Mouse (Mus musculus) G1E-ER4 (cell line): ENCODE results near the gene Eme2. TPM values are rescaled to one million over a fixed set of nuclear protein-coding genes. Genes with fewer than 3 reads are reported as not detected.

Experiments used
- GATA1 ChIP-seq: IDR thresholded peaks from one replicate; pipeline ENCODE4 v1.8.0; 2012; ENCODE audit warnings: low read length, inconsistent platforms
- polyA plus RNA-seq: library from polyadenylated mRNA; stranded (reverse); fragments of >175 nt; gene quantifications from 2 replicates; pipeline ENCODE4 v1.2.3, GENCODE M21; 2012

Eme2 gene
- polyA plus RNA-seq, 1 experiment: 42.9 TPM

DNA sequence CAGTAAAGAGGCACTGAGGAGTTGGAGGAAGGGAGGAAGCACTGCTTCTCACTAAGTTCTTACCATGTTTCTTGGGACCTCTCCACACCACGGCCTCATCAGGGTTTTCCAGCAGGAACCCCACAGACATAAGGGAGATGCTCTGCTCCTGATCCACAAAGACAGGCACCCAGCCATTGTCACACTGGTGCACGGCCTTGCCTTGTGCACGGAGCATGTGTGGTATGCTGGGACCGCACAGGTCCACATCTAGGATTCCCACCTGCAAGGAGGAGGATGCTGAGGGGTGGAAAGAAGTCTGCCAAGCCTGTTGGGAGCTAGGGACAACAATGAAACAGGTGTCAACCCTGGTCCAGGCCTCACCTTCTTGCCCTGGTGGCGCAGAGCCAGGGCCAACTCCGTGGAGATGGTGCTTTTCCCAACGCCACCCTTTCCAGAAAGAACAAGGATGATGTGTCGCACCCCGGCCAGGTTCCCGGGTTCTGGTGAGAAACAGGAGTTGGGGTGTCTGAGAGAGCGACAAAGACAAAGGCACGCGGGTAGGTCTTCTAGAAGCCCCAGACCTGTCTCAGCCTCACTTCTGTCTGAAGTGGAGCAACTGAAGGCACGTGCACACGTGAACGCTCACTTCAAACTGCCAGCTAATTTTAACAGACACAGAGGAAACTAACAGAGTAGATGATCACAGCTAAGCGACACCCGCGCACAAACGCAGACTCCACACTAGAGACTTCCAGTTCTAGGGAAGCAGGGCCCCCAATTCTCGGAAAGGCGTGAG lies 9.3 kb downstream of the Eme2 start:
- no peak for TF ChIP-seq GATA1

DNA sequence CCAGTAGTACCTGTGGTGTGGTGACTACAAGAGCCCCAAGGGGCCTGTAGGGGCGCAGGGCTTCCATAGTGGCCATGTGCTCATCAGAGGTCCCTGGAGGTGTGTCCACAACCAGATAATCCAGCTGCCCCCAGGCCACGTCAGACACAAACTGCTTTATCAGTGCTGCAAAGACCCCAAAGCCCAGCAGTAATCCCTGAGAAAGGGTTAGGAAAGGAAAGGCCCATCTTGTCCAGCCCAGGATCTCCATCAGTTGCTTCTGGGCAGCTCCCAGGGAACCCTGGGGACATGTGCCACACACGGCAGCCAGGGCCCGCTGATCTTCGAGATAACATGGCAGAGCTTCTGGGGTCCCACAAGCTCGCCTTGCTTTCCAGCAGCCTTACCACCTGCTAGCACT lies 10.5 kb downstream of the Eme2 start:
- TF ChIP-seq GATA1: no peak

DNA sequence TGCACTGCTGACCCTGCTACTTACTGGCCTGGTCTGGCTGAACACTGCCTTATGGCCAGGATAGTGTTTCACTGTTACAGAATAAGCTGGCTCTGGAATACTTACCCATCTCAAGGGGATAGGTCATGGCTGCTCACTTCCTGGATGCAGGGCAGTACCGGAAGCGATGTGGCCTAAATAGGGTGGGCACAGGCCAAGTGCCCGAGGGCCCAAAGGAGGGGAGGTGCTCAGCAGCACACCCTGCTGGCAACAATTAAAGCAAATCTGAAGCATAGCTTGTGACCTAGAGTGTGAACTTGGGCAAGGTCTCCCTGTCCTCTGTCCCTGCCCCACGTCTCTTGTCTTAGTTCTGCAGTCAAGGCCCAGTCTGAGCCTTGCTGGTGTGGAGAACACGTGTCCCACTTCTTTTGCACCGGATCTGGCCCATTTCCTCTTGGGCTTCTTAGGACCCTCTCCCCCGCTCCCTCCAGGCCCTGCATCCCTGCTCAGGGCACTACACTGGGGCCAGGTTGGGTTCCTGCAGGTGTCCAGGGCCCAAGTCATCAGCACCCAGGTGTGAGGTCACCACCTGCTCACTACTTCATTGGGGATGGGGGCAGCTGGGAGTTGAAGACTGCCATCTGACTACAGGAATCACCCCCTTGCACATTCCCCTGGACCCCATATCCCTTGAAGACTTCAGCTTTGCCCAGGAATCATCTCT lies 13.0 kb downstream of the Eme2 start:
- no peak for TF ChIP-seq GATA1

DNA sequence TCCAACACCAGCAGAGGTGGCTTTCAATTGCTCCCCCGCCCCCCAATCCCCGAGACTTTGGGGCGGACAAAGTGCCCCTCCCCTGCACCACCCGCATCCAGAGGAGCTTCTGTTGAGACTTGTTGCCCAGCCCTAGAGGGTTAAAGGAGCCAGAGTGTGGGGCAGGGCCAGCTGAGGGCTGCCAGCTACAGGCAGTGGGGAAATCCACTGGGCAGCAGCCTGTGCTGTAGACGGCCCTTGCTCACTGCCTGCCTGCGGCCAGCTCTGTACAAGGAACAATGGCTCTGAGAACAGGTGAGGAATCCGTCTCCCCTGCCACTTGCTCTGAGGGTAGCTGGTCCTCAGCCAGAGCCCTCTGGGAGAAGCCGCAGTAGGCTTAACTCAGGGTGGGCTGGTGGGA lies 16.4 kb downstream of the Eme2 start:
- TF ChIP-seq GATA1: no peak

DNA sequence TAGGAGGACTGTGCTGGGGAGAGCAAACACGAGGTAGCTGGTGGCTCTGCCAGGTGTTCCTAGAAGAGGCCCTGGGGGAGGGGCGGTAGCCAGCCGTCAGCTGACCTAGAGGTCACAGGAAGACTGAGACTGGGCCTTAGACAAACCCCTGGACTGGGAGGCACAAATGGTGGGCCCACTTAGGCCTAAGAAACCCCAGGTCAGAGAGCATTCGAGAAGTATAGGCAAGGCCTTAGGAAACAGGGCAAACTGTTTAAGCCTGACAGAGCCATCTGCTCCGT lies 16.8 kb downstream of the Eme2 start:
- no peak for TF ChIP-seq GATA1

DNA sequence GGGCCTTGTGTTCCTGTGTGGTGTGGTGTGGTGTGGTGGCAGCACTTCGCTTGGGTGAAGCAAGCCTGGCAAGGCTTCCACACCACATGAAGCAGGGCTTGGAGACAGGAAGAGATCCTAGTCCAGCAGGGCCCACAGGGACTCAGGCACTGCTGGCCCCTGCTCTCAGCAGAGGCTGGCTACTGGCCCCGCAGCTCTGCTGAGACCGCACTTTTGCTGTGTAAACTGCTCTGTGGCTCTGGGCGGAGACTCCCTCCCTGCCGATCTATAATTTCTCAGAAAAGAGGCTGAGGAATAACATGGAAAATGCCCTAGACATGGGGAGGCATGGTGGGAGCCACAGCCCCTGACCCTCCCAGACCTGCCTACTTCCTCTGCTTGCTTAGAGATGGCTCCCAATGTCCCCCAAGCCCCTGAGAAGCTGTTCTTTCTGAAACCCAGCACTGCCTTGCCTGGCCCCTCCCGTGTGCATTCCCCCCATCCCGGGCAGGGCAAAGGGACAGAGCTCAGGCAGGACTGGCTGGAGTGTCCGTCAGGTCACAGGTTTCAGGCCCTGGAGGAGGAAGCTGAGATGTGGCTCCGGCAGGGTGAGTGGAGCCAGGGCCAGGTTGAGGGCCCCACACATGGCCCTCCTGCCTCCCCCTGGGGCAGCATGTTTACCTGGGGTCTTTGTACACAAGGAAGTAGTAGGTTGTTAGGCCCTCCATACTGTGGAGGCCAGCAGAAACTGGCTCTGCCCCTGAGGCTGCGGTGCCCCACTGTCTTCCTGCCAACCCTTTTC lies 17.4 kb downstream of the Eme2 start:
- no peak for TF ChIP-seq GATA1

DNA sequence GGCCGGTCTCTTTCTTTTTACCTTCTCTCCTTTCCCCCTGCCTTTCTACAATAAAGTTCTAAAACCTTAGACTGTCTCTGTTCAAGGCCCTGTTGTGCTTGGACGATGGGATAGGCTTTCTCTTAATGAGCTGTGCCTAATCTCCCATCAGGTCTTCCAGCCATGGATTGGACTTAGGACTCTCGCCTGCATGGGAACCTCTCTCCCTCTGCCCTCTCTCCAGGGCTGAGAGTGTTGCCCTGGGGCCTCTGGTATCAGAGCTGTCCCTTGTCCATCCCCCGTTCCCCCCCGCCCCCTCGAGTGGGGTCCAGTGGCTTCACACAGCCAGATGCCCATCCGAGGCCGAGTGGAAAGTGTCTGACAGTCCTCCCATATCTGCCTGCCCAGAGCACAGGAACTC lies 19.9 kb downstream of the Eme2 start:
- TF ChIP-seq GATA1: no peak

DNA sequence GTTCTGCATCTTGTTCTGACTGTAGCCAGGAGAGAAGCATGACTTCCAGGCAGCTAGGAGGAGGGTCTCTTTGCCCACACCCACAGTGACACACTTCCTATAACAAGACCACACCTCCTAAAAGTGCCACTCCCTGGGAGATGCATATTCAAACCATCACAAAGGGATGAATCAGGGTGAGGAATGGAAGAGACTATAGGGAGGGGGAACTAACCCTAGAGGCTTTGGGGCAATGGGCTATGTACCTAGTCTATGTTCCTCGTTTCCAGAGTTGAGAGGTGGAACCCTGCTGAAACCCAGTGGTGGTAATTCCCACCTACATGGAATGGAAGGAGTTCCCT lies 20.5 kb downstream of the Eme2 start:
- TF ChIP-seq GATA1: no peak

DNA sequence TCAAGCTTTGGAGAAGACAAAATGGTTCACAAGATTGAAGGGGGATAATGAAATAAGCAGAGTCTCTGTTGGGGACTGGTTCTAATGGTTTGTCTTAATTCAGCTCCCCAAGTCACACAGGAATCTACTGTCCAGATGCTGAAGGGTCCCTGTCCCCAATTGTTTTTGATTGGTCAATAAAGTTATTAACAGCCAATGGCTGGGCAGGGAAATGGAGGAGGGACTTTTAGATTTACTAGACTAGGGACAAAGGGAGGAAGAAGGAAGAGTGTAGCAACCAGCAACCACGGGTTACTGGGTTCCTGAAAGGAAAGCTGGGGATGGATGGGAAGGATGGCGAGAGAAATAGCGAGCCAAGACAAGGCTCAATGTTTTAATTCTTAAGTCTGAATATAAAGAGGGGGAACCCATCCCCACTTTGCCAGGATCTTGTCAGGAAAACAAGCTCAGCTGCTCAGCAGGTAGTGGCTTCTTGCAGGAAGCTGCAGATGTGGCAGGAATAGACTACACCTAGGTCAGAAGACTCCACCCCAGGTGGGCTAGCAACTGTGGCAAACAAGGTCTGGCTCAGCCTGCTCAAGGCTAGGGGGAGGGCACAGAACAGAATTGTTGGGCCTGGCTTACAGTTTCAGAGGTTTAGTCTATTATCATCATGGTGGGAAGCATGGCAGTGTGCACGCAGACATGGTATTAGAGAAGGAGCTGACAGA lies 21.0 kb downstream of the Eme2 start:
- TF ChIP-seq GATA1: no peak

DNA sequence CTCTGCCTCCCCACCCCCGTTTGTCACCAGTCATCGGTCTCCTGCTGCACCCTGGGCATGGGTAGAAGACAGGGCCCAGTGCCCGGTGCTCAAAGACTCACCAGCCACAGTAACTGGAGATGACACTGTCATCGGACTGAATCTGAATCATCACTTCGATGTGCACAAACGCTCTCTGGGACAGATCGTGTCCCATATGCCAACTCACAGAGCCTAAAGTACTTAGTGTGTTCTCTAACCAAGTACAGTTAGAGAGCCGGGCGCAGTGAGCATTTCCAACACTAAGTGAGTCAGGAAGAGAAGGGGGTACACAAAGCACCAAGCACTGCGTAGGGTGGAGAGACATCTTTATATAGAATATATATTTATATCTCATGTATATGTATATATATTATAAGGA lies 27.0 kb downstream of the Eme2 start:
- no peak for TF ChIP-seq GATA1

DNA sequence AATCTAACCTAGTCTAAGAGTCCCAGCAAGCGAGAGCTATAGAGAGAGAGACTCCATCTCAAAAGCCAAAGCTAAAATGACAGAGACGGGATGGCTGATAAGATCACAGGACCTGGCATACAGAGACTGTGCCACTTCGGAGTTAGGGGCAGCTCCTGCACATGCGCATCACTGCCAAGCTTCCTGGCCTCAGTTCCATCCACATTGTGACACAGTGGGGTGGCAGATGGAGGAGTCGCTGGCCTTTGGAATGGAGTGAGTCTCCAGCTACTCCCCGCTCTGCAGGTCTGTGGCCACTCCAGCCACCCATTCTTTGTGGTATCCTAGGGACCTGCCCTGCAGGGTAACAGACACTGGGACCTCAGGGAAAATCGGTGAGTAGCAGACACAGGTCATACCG lies 29.1 kb downstream of the Eme2 start, which contains the start of gene Igfals:
Gene Igfals, plus strand, starts transcription at position 222 of the 400 bp plus-strand sequence.
- no peak for TF ChIP-seq GATA1

DNA sequence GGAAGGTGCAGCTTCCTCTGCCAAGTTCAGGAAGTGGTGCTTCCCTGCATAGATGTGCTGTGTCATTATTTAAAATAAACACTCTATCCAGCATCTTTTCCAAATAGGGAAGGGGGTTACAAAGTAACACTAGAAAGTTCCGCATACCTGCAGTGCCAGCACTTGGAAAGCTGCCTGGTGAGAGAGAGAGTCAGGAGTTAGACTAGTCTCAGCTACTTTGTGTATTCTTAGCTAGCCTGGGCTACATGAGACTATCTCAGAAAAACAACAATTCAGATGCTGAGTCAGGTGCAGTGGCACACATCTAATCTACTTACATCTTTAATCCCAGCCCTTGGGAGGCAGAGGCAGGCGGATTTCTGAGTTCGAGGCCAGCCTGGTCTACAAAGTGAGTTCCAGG lies 33.1 kb downstream of the Eme2 start:
- no peak for TF ChIP-seq GATA1

DNA sequence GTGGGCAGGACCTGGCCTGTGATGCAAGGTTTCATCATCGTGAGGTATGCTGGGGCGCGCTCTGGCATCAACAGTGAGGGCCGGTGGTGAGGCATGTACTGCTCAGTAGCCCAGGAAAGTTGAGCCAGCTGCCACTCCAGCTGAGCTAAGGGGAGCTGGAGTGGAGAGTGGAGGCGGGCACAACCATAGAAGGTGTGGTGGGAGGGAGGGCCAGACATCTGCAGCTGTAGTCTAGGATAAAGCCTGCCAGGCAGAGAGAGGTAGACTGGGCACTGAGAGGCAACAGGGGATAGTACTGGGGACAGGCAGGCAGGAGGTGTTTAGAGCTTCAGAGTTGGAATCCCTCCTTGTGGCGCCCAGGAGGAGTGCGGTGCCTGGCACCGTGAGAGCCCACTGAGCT lies 34.8 kb downstream of the Eme2 start:
- TF ChIP-seq GATA1: no peak

DNA sequence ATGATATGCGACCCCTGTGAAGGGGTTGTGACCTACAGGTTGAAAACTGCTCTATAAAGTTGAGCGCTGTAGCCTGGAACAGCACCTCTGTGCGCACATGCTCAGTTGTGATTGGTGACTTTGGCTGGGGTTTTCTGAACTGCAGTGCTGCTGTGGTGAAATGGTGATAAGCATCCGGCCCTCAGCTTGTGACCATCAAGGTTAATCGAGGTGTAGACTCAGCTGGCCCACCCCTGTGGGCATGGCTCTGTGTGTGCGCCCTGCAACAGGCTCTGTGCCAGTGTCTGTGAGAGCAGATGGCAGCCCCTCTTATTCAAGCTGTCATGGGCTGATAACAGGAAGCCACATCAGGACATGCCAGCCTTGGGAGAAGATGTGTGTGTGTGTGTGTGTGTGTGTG lies 35.9 kb downstream of the Eme2 start:
- peak; percentile 56 for TF ChIP-seq GATA1

DNA sequence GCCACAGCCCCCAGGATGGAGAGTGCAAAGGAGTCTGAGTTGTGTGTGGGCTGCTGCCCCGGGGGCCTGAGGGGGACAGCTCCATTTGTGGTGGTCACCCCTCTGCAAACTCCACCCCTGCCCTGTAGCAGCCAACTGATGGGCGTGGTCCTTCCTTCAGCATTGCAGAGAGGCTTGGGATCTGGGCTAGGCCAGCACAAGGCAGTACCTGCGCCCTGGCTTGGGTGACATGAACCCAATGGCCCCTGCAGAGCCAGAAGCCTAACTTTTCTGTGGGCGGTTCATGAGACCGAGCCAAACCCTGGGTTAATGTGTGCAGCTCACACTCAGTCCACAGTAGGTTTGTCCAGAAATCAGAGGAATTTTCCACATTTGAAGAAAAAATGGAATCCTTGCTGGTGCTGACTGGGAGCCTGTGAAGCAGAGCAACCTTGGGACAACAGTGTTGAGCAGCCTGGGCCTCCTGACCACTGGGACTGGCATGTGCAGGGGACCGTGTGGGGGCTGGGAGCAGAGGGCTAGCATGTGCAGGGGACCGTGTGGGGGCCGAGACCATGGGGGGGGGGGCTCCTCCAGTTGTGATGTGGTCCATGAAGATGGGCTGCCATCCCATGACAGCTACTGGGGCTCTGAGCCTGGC lies 36.9 kb downstream of the Eme2 start:
- no peak for TF ChIP-seq GATA1
